Mouse (Mus musculus) forebrain, embryonic 11.5 days (tissue): Measurements from ENCODE around the gene Per1. TPM values are rescaled to one million over a fixed set of nuclear protein-coding genes. Genes with fewer than 3 reads are reported as not detected.
"Not testable (repeated sequence)": the region's sequence is repeated elsewhere in the genome, so short reads cannot be mapped to it uniquely, and the experiment has no call there.

Experiments
- ATAC-seq: fragments of 200-750 bp; cut with Nextera tagmentation; replicated peaks from 2 replicates; pipeline ENCODE4 v1.8.0; 2017; ENCODE audit warnings: moderate TSS enrichment; ENCODE audit not compliant: low FRiP score
- DNase-seq: peaks from one replicate; pipeline ENCODE4 v3.0.0-alpha.2; 2017; ENCODE audit warnings: low spot score
- H3K27ac ChIP-seq: fragments of 300-500 bp; sonication (generic); 2 replicates; pipeline ENCODE4 v1.5.1; 2014; ENCODE audit warnings: low read depth, low read length
- H3K27me3 ChIP-seq: fragments of 300-500 bp; sonication (generic); 2 replicates; pipeline ENCODE4 v1.6.1; 2014; ENCODE audit warnings: mild to moderate bottlenecking, low read length, mixed read lengths; ENCODE audit not compliant: control insufficient read depth, insufficient read depth
- H3K36me3 ChIP-seq: fragments of 300-500 bp; sonication (generic); 2 replicates; pipeline ENCODE4 v1.6.1; 2014; ENCODE audit warnings: mild to moderate bottlenecking, low read length, moderate library complexity, mixed read lengths; ENCODE audit not compliant: control insufficient read depth, insufficient read depth
- H3K4me1 ChIP-seq: fragments of 300-500 bp; sonication (generic); replicated peaks from 2 replicates; pipeline ENCODE4 v1.6.1; 2014; ENCODE audit warnings: low read length, mixed read lengths; ENCODE audit not compliant: control insufficient read depth, insufficient read depth
- H3K4me2 ChIP-seq: fragments of 300-500 bp; sonication (generic); 2 replicates; pipeline ENCODE4 v1.6.1; 2014; ENCODE audit warnings: low read depth, mild to moderate bottlenecking, low read length, moderate library complexity, mixed read lengths; ENCODE audit not compliant: severe bottlenecking
- H3K4me3 ChIP-seq: fragments of 300-500 bp; sonication (generic); 2 replicates; pipeline ENCODE4 v1.5.1; 2014; ENCODE audit warnings: low read depth, low read length
- H3K9ac ChIP-seq: fragments of 300-500 bp; sonication (generic); 2 replicates; pipeline ENCODE4 v1.6.1; 2014; ENCODE audit warnings: low read length
- H3K9me3 ChIP-seq: fragments of 300-500 bp; sonication (generic); 2 replicates; pipeline ENCODE4 v1.6.1; 2016; ENCODE audit warnings: low read length, mixed read lengths; ENCODE audit not compliant: control insufficient read depth
- WGBS: fragments of 180-500 bp; shearing (Covaris S2); extraction: QIAGEN DNeasy Blood & Tissue Kit; methylation state at CpG from one replicate; pipeline ENCODE4 v1.1.7; 2014; 5-methylcytosine and 5-hydroxymethylcytosine counted together
- polyA plus RNA-seq: library from polyadenylated mRNA; unstranded; fragments of >200 nt; fragmentation: Nextera tagmentation; extraction: Ambion mirVana; gene quantifications from 2 replicates; pipeline ENCODE4 v1.2.1, GENCODE M21; 2014

The Per1 gene
- polyA plus RNA-seq, 1 experiment from 2014 or later, result 8.2 TPM

GRCm38 (mm10) chr11:69091566-69092385 lies 3.2 kb upstream of the Per1 start:
- 67% methylated on average over 7 of the region's 7 CpGs for WGBS
- H3K27me3 ChIP-seq, result no peaks in the 10 kb centered on the region
- H3K4me3 ChIP-seq, result no peak overlapping the region
- DNase-seq, result no peak
- H3K27ac ChIP-seq, result no peak overlapping the region
- H3K4me1 ChIP-seq, result peaks cover 20% of the 10 kb centered on the region; the same call in 1 of the 2 replicates
- no peak for ATAC-seq
- no peaks in the 10 kb centered on the region for H3K9me3 ChIP-seq
- H3K36me3 ChIP-seq, result no peaks in the 10 kb centered on the region; the same call in 1 of the 2 replicates
- no peak overlapping the region for H3K4me2 ChIP-seq
- H3K9ac ChIP-seq, result no peak overlapping the region

DNA sequence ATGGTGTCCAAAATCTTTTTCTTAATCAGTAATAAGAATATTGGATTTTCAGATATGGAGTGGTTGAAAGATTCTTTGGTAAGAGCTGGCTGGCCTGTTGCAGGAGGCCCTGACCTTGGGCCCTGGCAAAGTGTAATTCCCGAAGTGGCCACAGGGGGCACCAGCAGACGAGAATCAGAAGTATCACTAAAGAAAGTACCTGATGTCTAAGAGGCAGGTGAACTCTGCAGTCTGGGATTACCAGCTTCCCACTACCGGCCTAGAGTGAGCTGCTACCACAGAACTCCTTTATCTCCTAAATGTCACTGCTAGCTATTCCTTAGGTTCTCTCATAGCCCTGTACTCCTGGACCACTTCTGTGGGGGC lies 2.6 kb upstream of the Per1 start:
- H3K4me3 ChIP-seq, result no peak overlapping the region
- no peak overlapping the region for H3K27ac ChIP-seq
- H3K27me3 ChIP-seq, result no peaks in the 10 kb centered on the region
- peak; percentile 89 for DNase-seq
- no peak overlapping the region for H3K9ac ChIP-seq
- H3K4me2 ChIP-seq, result no peak overlapping the region
- no peaks in the 10 kb centered on the region; the same call in 1 of the 2 replicates for H3K36me3 ChIP-seq
- no peaks in the 10 kb centered on the region for H3K9me3 ChIP-seq
- H3K4me1 ChIP-seq, result peaks cover 26% of the 10 kb centered on the region; the same call in 1 of the 2 replicates
- WGBS, result 4% methylated on average over 3 of the region's 3 CpGs
- no peak for ATAC-seq

DNA sequence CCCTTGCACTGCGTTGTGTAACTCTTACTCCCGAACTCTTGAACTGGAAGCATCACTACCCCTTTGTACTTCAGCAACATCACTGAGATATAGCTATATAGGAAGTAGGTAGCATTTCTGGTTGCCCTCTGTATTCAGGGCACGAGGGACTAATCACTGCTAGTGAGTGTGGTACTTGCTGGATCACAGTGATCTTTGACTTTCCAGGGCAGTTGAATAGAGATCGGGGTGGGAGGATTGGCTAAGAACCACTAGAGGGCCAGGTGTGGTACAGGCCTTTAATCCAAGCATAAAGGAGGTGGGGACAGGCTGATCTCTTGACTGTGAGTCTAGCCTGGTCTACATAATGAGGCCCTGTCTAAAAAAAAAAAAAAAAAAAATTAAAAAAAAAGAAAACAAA lies 2.1 kb upstream of the Per1 start:
- Histone ChIP-seq H3K4me1 (peaks cover 31% of the 10 kb centered on the region; the same call in 1 of the 2 replicates), H3K4me2 (no peak overlapping the region), H3K27me3 (no peaks in the 10 kb centered on the region), H3K9me3 (no peaks in the 10 kb centered on the region), H3K27ac (no peak overlapping the region), H3K4me3 (no peak overlapping the region), H3K9ac (no peak overlapping the region), H3K36me3 (no peaks in the 10 kb centered on the region; the same call in 1 of the 2 replicates)
- ATAC-seq, result no peak
- 87% methylated on average over 4 of the region's 4 CpGs for WGBS
- no peak for DNase-seq

- not testable (repeated sequence) for H3K27me3 ChIP-seq, ATAC-seq, H3K9ac ChIP-seq, H3K27ac ChIP-seq, H3K4me3 ChIP-seq, DNase-seq, H3K36me3 ChIP-seq, H3K9me3 ChIP-seq, H3K4me2 ChIP-seq
- H3K4me1 ChIP-seq, result peaks cover 38% of the 10 kb centered on the region
- 88% methylated on average over 7 of the region's 7 CpGs for WGBS
Observed at GRCm38 (mm10) chr11:69093856-69094255, 1.2 kb upstream of the Per1 start.

- Histone ChIP-seq H3K36me3 (no peaks in the 10 kb centered on the region; the same call in 1 of the 2 replicates), H3K9ac (peak overlapping the region; percentile 46), H3K27ac (peak overlapping the region; percentile 55; the same call in 1 of the 2 replicates), H3K4me2 (peak overlapping the region; percentile 92), H3K4me1 (peaks cover 34% of the 10 kb centered on the region), H3K27me3 (no peaks in the 10 kb centered on the region), H3K9me3 (no peaks in the 10 kb centered on the region), H3K4me3 (peak overlapping the region; percentile 41)
- WGBS, result 3% methylated on average over 27 of the region's 27 CpGs
- DNase-seq, result no peak
- no peak for ATAC-seq
Observed at GRCm38 (mm10) chr11:69095511-69096231, 654 bp downstream of the Per1 start.

DNA sequence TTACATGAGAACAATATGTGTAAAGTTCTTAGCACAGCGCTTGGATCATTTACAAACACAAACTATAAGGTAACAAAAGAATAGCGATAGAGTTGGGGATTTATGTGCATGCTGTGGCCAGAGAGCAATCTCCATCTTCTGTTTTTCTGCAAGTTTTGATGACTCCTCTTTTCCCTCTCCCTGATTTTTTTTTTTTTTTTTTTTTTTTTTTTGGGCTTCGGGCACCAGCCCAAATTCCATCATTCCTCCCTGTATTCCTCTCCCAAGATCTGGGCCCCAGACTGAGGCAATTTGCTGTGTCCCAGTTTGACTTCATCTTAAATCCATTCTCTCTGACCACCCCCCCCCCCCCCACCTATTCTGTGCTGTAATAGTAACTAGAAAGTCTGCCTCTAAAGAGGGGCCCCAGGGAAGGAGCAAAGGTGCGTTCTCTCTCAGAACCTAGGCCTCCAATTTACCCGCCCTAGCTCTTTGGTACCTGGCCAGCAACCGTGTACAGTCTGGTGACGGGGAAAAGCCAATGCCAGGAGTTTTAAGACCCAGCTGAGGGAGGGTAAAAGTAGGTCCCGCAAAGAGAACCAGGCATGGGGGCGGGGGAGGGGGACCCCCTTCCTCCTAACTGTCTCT lies 1.5 kb downstream of the Per1 start:
- no peaks in the 10 kb centered on the region for H3K9me3 ChIP-seq
- WGBS, result 14% methylated on average over 9 of the region's 9 CpGs

GRCm38 (mm10) chr11:69096987-69097900 lies 2.2 kb downstream of the Per1 start:
- WGBS, result 1% methylated on average over 29 of the region's 29 CpGs
- Histone ChIP-seq H3K36me3 (peaks cover 2% of the 10 kb centered on the region), H3K9me3 (no peaks in the 10 kb centered on the region), H3K27me3 (no peaks in the 10 kb centered on the region), H3K27ac (peak overlapping the region; percentile 73), H3K4me1 (peaks cover 34% of the 10 kb centered on the region), H3K9ac (peak overlapping the region; percentile 45), H3K4me3 (peak overlapping the region; percentile 22), H3K4me2 (peak overlapping the region; percentile 59)
- ATAC-seq, result 0 out of 2 replicates have a peak, but pooled peaks have one; percentile 1
- peak; percentile 93 for DNase-seq

More for the DNA sequence above, 1.5 kb downstream of the Per1 start:
- Histone ChIP-seq H3K4me1 (peaks cover 34% of the 10 kb centered on the region), H3K27me3 (no peaks in the 10 kb centered on the region), H3K4me3 (peak overlapping the region; percentile 22), H3K36me3 (peaks cover 2% of the 10 kb centered on the region), H3K9ac (peak overlapping the region; percentile 46), H3K4me2 (peak overlapping the region; percentile 92), H3K27ac (0 out of 2 replicates have a peak overlapping the region, but pooled peaks have one; percentile 73)
- DNase-seq (no peak), ATAC-seq (no peak)
